23 mouse cellular contexts compared by ENCODE assay signal in the genomic region with DNA sequence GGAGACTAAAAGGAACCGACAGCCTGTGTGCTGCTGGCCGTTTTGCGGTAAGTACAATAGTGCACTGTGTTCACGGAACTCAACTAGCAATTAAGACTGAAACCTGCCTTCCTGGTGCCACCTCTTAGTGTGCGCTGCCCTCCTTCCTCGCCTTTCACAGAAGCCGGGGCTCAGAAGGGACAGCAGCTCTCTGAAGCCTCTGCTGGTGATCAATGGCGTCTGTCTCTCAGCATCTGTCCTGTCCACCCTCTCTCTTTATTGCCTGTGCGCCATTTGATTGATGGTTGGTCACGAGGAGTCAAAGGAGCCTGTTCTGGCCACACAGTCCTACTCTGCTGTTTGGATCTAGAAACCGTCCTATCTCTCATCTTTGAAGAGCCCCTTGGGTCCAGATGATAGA.
DNase-seq lines count a peak whose midpoint lies in the region; ATAC-seq lines count a peak whose summit lies in the region.
"Had no signal": no experiment of that assay in that cellular context is flagged by ENCODE, and none has a peak within 500 bp of the region (broad histone marks: within the 10 kb centered on the region; RNA-seq: fewer than 3 reads in every experiment).

No protein-coding gene starts in this region.

- no peaks in the 10 kb centered on the region for H3K36me3 ChIP-seq in forebrain, embryonic 15.5 days
- no peaks in the 10 kb centered on the region for H3K36me3 ChIP-seq in forebrain, embryonic 10.5 days (replicated peaks)
- no peaks in the 10 kb centered on the region for H3K36me3 ChIP-seq in limb, embryonic 10.5 days
- H3K36me3 ChIP-seq in embryonic facial prominence, embryonic 10.5 days (replicated peaks), result no peaks in the 10 kb centered on the region
- H3K36me3 ChIP-seq: limb, embryonic 15.5 days; liver, embryonic 15.5 days; midbrain, embryonic 13.5 days had no signal

- peak; percentile 32; the same call in 1 of the 2 replicates for ATAC-seq in forebrain, embryonic 15.5 days (replicated peaks)
- ATAC-seq in erythroid progenitor cell, adult 5-6 weeks (replicated peaks; ENCODE audit: low FRiP score, poor library complexity, severe bottlenecking), result no peak
- ATAC-seq: forebrain, embryonic 14.5 days; midbrain, embryonic 13.5 days had no signal

- H3K27ac ChIP-seq in forebrain, embryonic 15.5 days (replicated peaks), result no peak overlapping the region
- no peak overlapping the region for H3K27ac ChIP-seq in forebrain, embryonic 10.5 days
- H3K27ac ChIP-seq in limb, embryonic 10.5 days, result peak overlapping the region; percentile 57
- no peak overlapping the region for H3K27ac ChIP-seq in embryonic facial prominence, embryonic 10.5 days (replicated peaks)
- H3K27ac ChIP-seq: gastrocnemius, adult 2 months; limb, embryonic 15.5 days; liver, embryonic 15.5 days; midbrain, embryonic 13.5 days had no signal

- H3K27me3 ChIP-seq in forebrain, embryonic 15.5 days, result no peaks in the 10 kb centered on the region
- no peaks in the 10 kb centered on the region for H3K27me3 ChIP-seq in forebrain, embryonic 10.5 days (ENCODE audit: poor library complexity, severe bottlenecking)
- no peaks in the 10 kb centered on the region for H3K27me3 ChIP-seq in limb, embryonic 10.5 days (ENCODE audit: low read depth, poor library complexity, severe bottlenecking)
- H3K27me3 ChIP-seq in embryonic facial prominence, embryonic 10.5 days (replicated peaks; ENCODE audit: low read depth, poor library complexity, severe bottlenecking), result no peaks in the 10 kb centered on the region
- H3K27me3 ChIP-seq: CH12.LX; liver, embryonic 15.5 days; midbrain, embryonic 13.5 days had no signal

- WGBS in forebrain, embryonic 15.5 days, result 81% methylated on average over 11 of the region's 11 CpGs
- WGBS in forebrain, embryonic 10.5 days, result 88% methylated on average over 11 of the region's 11 CpGs
- WGBS in limb, embryonic 10.5 days, result 33% methylated on average over 11 of the region's 11 CpGs
- 69% methylated on average over 11 of the region's 11 CpGs for WGBS in embryonic facial prominence, embryonic 10.5 days

- DNase-seq in forebrain, embryonic 10.5 days (ENCODE audit: extremely low spot score, low spot score), result no peak
- peak; percentile 30 for DNase-seq in retina, postnatal 1 day
- DNase-seq in retina, embryonic 14.5 days (ENCODE audit: low spot score), result no peak
- peak; percentile 56 for DNase-seq in limb, embryonic 10.5 days (ENCODE audit: low spot score)
- DNase-seq in right cerebral cortex, adult 18-20 months, result no peak
- no peak for DNase-seq in embryonic facial prominence, embryonic 10.5 days (ENCODE audit: low spot score)
- DNase-seq: adrenal gland, postnatal 36 days; cerebellum, adult 11-12 months; cerebellum, postnatal 14 days; gastrocnemius, adult 2 months; heart, postnatal 10 days; kidney, adult 9 months; lung, postnatal 10 days; spleen, adult 18-20 months; thymus, postnatal 4 days had no signal

- H3K9me3 ChIP-seq in forebrain, embryonic 15.5 days, result no peaks in the 10 kb centered on the region
- no peaks in the 10 kb centered on the region for H3K9me3 ChIP-seq in forebrain, embryonic 10.5 days
- H3K9me3 ChIP-seq in limb, embryonic 10.5 days (replicated peaks), result no peaks in the 10 kb centered on the region
- no peaks in the 10 kb centered on the region for H3K9me3 ChIP-seq in embryonic facial prominence, embryonic 10.5 days
- H3K9me3 ChIP-seq: limb, embryonic 15.5 days; liver, embryonic 15.5 days; midbrain, embryonic 13.5 days had no signal

- H3K4me1 ChIP-seq in forebrain, embryonic 15.5 days, result no peaks in the 10 kb centered on the region
- peaks cover 7% of the 10 kb centered on the region for H3K4me1 ChIP-seq in forebrain, embryonic 10.5 days
- peaks cover 56% of the 10 kb centered on the region for H3K4me1 ChIP-seq in limb, embryonic 10.5 days
- peaks cover 25% of the 10 kb centered on the region for H3K4me1 ChIP-seq in embryonic facial prominence, embryonic 10.5 days
- H3K4me1 ChIP-seq: liver, embryonic 15.5 days had no signal

- no peak overlapping the region for H3K4me2 ChIP-seq in forebrain, embryonic 15.5 days (replicated peaks)
- H3K4me2 ChIP-seq: heart, embryonic 11.5 days; limb, embryonic 15.5 days; liver, embryonic 15.5 days; midbrain, embryonic 13.5 days had no signal

- H3K9ac ChIP-seq in forebrain, embryonic 15.5 days (replicated peaks), result no peak overlapping the region
- H3K9ac ChIP-seq: limb, embryonic 15.5 days; liver, embryonic 15.5 days; midbrain, embryonic 13.5 days had no signal

- no peak overlapping the region for H3K4me3 ChIP-seq in forebrain, embryonic 15.5 days
- H3K4me3 ChIP-seq in forebrain, embryonic 10.5 days, result no peak overlapping the region
- no peak overlapping the region for H3K4me3 ChIP-seq in limb, embryonic 10.5 days
- no peak overlapping the region for H3K4me3 ChIP-seq in embryonic facial prominence, embryonic 10.5 days
- H3K4me3 ChIP-seq: gastrocnemius, adult 2 months; limb, embryonic 15.5 days; liver, embryonic 15.5 days; midbrain, embryonic 13.5 days had no signal

Comparison
In these comparisons a context has a peak if more than half of its experiments do, and no peak if none do; other contexts are left out.
1. DNase-seq: peak in retina, postnatal 1 day (single experiment) and limb, embryonic 10.5 days (single experiment); none in forebrain, embryonic 10.5 days (single experiment), retina, embryonic 14.5 days (single experiment), right cerebral cortex, adult 18-20 months (single experiment) and embryonic facial prominence, embryonic 10.5 days (single experiment).